Mouse (Mus musculus): ENCODE data around the gene Aimp2.

DNA sequence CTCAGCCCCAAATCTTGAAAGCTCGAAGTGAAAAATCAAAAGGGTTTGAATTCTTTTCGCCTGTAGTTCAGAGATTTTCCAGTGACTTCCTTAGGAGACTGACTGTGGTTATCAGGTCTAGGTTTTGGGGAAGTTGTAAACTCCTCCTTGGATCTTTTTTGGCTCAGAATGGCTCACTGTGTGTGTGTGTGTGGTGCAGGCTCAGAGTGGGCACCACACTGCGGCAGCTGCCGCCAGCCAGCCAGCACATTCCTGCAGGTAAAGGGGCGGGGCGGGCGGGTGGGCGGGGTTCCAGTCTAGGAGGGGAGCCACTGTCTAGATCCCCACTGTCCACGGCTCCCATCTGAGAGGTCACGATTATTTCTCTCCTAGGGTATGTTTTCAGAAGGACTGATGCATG lies 31.9 kb upstream of the Aimp2 start:
- no peak for TF ChIP-seq MAX (IDR thresholded peaks at IDR 0.05; ENCODE audit: low read length)
- TF ChIP-seq CTCF (IDR thresholded peaks at IDR 0.05 in 2 of 3, conservative IDR thresholded peaks at IDR 0.05 in 1 of 3; ENCODE audit: control insufficient read depth in 1 of 3, insufficient read depth in 1 of 3, low read depth in 2 of 3, low read length in 3 of 3, poor library complexity in 1 of 3, severe bottlenecking in 1 of 3), result no peak
- no peak for TF ChIP-seq CHD2 (IDR thresholded peaks at IDR 0.05; ENCODE audit: low read length)
- no peak for TF ChIP-seq POLR2A (IDR thresholded peaks at IDR 0.05; ENCODE audit: control insufficient read depth in 1 of 2, insufficient read depth in 1 of 2, low read depth in 1 of 2, low read length in 2 of 2, poor library complexity in 1 of 2)
- TF ChIP-seq MXI1 (IDR thresholded peaks at IDR 0.05; ENCODE audit: low read depth, low read length), result no peak
- TF ChIP-seq MAZ (IDR thresholded peaks at IDR 0.05; ENCODE audit: low read depth, low read length), result no peak
- TF ChIP-seq NELFE (IDR thresholded peaks at IDR 0.05; ENCODE audit: low read depth, low read length), result no peak
- no peak for TF ChIP-seq UBTF (IDR thresholded peaks at IDR 0.05; ENCODE audit: borderline replicate concordance, insufficient read depth, low read depth, low read length)
- no peak for TF ChIP-seq TCF12 (IDR thresholded peaks at IDR 0.05; ENCODE audit: low read depth, low read length)
- no peak for TF ChIP-seq USF1 (IDR thresholded peaks at IDR 0.05; ENCODE audit: low read depth, low read length)
- no peak for TF ChIP-seq ZNF384 (IDR thresholded peaks at IDR 0.05; ENCODE audit: low read depth, low read length)
- no peak for TF ChIP-seq EP300 (IDR thresholded peaks at IDR 0.05; ENCODE audit: low read depth in 1 of 2, low read length in 2 of 2)
- no peak for TF ChIP-seq GATA1 (IDR thresholded peaks at IDR 0.05; ENCODE audit: low read depth, low read length)
- TF ChIP-seq ETS1 (IDR thresholded peaks at IDR 0.05; ENCODE audit: low read depth, low read length), result no peak
